Mouse (Mus musculus): ENCODE results near the gene Cldn4.
"Not testable (repeated sequence)": the region's sequence is repeated elsewhere in the genome, so short reads cannot be mapped to it uniquely, and the experiment has no call there.

Gene Cldn4

DNA sequence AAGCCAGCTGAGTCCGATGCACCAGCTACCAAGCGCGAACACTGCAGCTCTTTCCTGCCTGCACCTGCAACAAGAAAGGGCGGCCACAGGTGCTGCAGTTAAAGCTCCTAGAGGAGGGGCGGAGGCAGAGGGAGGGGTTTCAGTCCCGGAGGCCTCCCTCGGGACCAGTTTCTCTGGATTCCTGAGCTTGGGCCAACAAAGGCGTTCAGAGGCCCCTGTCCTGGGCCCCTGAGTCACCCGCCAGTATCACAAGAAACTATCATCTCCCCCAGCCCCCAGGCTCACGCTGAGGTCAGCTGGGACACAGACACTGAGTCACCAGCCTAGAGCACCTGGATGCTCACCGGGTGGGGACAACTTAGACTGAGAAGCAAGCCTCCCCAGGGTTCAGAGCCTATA is at the start of gene Cldn4:
Gene Cldn4 (minus strand): TSS at position 78 of the 399 bp plus-strand sequence.
- no peak for DNase-seq (ENCODE audit: low spot score)

DNA sequence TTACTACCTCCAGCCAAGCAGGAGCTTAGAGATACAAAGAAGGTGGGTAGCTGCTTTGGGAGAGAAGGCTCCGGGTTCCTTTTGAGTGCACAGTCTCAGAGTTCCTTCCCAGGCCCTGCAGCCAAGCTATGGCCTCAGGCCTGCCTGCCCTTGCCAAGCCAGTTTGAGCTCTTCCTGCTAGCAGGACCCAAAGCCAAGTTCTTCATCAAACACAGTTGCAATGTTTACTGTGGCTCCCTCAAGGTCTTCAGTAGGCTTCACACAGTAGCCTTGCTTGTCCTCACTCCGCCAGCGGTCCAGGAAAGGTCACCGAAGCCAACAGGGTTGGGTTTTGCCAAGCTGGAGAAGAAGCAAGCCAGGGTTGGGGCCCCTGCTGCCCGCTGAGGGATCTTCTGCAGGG is 45.8 kb upstream of the Cldn4 start:
- DNase-seq (ENCODE audit: low spot score), result no peak

GRCm38 (mm10) chr5:134989741-134990140 is 43.0 kb upstream of the Cldn4 start:
- no peak for DNase-seq (ENCODE audit: low spot score)

DNA sequence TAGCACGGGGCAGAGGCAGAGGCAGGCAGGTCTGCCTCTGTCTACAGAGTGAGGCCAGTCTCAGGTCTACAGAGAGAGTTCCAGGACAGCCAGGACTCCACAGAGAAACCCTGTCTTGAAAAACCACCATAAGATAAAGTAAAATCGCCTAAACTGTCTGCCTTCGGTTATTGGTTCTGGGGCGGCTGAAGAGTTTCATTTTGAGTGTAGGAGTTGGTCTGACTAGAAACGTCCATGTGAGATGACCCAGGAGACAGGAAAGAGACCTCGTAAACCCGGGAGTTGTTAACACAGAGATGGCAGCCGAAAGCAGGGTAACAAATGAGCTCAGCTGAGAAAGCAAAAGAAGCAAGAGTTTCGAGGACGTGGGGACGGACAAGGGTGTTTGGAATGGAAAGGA is 42.4 kb upstream of the Cldn4 start:
- DNase-seq (ENCODE audit: low spot score), result no peak

DNA sequence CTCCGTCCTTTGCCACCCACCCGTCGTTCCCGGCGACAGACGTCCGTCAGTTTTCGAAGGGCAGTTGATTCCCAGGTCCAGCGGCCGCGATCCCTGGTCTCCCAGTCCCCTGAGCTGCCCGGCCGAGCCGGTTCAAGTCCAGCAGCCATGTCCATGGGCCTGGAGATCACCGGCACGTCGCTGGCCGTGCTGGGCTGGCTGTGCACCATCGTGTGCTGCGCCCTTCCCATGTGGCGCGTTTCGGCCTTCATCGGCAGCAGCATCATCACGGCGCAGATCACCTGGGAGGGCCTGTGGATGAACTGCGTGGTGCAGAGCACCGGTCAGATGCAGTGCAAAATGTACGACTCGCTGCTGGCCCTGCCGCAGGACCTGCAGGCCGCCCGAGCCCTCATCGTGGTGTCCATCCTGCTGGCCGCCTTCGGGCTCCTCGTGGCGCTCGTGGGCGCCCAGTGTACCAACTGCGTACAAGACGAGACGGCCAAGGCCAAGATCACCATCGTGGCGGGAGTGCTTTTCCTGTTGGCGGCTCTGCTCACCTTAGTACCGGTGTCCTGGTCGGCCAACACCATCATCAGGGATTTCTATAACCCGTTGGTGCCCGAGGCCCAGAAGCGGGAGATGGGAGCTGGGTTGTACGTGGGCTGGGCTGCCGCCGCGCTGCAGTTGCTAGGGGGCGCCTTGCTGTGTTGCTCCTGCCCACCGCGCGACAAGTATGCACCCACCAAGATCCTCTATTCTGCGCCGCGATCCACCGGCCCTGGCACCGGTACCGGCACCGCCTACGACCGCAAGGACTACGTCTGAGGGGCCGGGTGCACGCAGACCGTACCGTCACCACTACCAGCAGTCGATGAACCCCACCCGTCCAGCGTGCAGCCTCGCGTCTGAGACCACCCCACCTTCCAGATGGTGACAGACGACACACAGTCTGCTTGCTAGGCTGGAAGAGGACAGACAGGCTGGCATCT is 39.8 kb upstream of the Cldn4 start:
- peak; percentile 51 for DNase-seq (ENCODE audit: low spot score)

- DNase-seq (ENCODE audit: low spot score), result peak; percentile 61
Observed at GRCm38 (mm10) chr5:134985633-134986297, 39.0 kb upstream of the Cldn4 start, which contains the start of gene Cldn3. TSS of gene Cldn3 (plus strand) at chr5:134986214.

GRCm38 (mm10) chr5:134983771-134984170 is 37.0 kb upstream of the Cldn4 start:
- DNase-seq (ENCODE audit: low spot score), result no peak

- DNase-seq (ENCODE audit: low spot score), result no peak
Observed at GRCm38 (mm10) chr5:134983111-134983510, 36.4 kb upstream of the Cldn4 start.

- no peak for DNase-seq (ENCODE audit: low spot score)
Observed at GRCm38 (mm10) chr5:134981149-134981548, 34.4 kb upstream of the Cldn4 start.

GRCm38 (mm10) chr5:134977837-134978236 is 31.1 kb upstream of the Cldn4 start:
- no peak for DNase-seq (ENCODE audit: low spot score)

DNA sequence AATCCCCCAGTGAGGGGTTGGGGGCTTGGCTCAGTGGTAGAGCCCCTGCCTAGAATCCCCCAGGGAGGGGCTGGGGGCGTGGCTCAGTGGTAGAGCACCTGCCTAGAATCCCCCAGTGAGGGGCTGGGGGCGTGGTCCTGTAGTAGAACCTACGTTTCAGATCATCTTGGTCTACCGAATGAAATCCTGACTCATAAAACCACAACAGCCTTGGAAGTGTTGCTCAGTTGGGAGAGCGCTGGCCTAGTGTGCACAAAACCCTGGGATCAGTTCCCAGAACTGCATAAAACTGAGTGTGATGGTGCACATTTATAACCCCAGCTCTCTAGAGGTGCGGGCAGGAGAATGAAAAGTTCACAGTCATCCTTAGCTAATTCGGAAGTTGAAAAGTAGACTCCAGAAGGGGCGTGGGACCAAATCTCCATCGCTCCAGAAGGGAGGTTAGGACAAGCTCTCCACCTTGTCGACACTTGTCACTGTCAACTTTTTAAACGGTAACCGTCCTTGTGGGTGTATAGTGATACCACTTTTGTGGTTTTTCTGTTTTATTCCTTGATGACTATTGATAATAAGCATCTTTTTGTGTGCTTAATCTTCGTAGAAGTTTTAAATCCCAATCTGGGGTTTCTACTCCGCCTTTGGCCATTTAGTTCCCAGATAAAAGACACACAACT is 30.0 kb upstream of the Cldn4 start:
- DNase-seq (ENCODE audit: low spot score), result no peak

DNA sequence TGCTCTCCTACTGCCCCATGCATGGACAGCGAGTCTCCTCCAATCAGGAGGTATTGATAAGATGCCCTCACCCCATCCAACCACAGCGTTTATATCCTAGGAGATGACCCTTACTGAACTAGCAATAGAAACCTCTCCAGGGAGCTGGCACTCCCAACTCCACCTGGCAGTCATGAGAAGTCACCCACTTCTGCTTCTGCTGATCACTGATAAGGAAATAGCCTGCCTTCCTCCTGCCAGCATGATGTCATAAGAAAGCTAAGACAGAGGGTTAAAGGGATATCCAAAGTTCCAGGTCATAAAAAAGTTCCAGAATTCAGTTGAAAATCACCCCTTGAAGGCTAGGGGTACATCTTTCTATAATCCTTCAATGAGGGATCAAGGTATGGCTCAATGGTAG is 29.4 kb upstream of the Cldn4 start:
- no peak for DNase-seq (ENCODE audit: low spot score)

- DNase-seq (ENCODE audit: low spot score), result no peak
Observed at GRCm38 (mm10) chr5:134974921-134975320, 28.2 kb upstream of the Cldn4 start.

DNA sequence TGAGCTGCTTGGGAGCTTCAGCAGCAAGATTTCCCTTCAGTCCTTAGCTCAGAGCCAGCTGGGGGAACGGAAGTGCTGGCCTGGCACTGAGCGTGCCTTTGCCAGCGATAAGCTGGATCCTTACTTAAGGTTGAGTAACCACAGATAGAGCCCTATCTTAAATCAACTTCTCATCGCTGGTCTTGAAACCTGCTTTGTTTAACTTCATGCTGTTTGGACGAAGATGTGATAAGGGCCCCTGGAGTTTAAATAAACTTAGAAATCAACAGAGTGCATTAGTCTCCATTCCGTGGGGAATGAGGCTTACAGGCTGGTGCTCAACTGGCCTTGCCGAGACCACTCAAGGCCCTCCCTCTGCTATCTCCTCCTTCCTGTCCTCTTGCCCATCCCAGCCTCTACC is 27.6 kb upstream of the Cldn4 start:
- no peak for DNase-seq (ENCODE audit: low spot score)

GRCm38 (mm10) chr5:134973526-134973925 is 26.8 kb upstream of the Cldn4 start:
- no peak for DNase-seq (ENCODE audit: low spot score)

DNA sequence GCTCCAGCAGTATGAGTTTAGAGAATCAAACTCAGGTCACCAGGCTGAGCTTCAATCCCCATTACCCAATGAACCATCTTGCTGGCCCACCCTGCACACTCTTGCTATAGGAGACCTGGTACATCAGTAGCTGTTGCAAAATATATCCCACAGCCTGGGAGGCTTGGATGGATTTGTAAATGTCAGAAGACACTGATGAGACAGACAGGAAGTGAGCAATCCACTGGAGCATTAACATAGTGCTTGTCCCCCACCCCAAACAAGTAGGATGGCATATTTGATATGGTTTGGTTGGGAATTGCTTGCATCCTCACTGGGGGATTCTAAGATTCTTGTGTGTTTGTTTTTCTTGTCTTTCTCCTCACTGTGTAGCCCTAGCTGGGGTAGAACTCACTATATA is 26.3 kb upstream of the Cldn4 start:
- no peak for DNase-seq (ENCODE audit: low spot score)

GRCm38 (mm10) chr5:134970671-134971070 is 23.9 kb upstream of the Cldn4 start:
- DNase-seq (ENCODE audit: low spot score), result no peak

GRCm38 (mm10) chr5:134967164-134967944 is 20.6 kb upstream of the Cldn4 start:
- DNase-seq (ENCODE audit: low spot score), result no peak

- peak; percentile 65 for DNase-seq (ENCODE audit: low spot score)
Observed at GRCm38 (mm10) chr5:134965852-134966821, 19.4 kb upstream of the Cldn4 start.

GRCm38 (mm10) chr5:134965473-134965851 is 18.7 kb upstream of the Cldn4 start:
- DNase-seq (ENCODE audit: low spot score), result peak; percentile 82

GRCm38 (mm10) chr5:134964655-134965054 is 17.9 kb upstream of the Cldn4 start:
- DNase-seq (ENCODE audit: low spot score), result not testable (repeated sequence)

Measured in testis, postnatal 10 days (tissue).